Mouse (Mus musculus) liver, adult 2 months (tissue): ENCODE measurements around the gene Apoc3. TPM values are rescaled to one million over a fixed set of nuclear protein-coding genes. Genes with fewer than 3 reads are reported as not detected.

ENCODE experiments used
- DNase-seq: peaks from one replicate; pipeline ENCODE4 v3.0.0-alpha.2; 2011; ENCODE audit warnings: low read depth, low spot score; ENCODE audit errors: extremely low read depth
- H3K27ac ChIP-seq: fragments of 200-500 bp; replicated peaks from 2 replicates; pipeline ENCODE4 v1.5.1; 2012; ENCODE audit warnings: low read depth, mild to moderate bottlenecking, control low read depth, inconsistent platforms, low read length; ENCODE audit not compliant: insufficient read depth
- H3K27me3 ChIP-seq: fragments of 200-500 bp; 2 replicates; pipeline ENCODE4 v1.6.1; 2012; ENCODE audit warnings: mild to moderate bottlenecking, moderate library complexity, low read length, inconsistent platforms; ENCODE audit not compliant: control insufficient read depth, insufficient read depth
- H3K36me3 ChIP-seq: fragments of 200-500 bp; 2 replicates; pipeline ENCODE4 v1.6.1; 2012; ENCODE audit warnings: low read length, inconsistent platforms; ENCODE audit not compliant: control insufficient read depth, insufficient read depth
- H3K4me1 ChIP-seq: fragments of 200-500 bp; 2 replicates; pipeline ENCODE4 v1.6.1; 2011; ENCODE audit warnings: low read length; ENCODE audit not compliant: control insufficient read depth, insufficient read depth
- H3K4me3 ChIP-seq: fragments of 200-500 bp; 2 replicates; pipeline ENCODE4 v1.5.1; 2011; ENCODE audit warnings: low read depth, mild to moderate bottlenecking, control low read depth, low read length, moderate library complexity; ENCODE audit not compliant: insufficient read depth
- H3K79me2 ChIP-seq: fragments of 200-500 bp; 2 replicates; pipeline ENCODE4 v1.6.1; 2012; ENCODE audit warnings: inconsistent platforms, mild to moderate bottlenecking, low read length, moderate library complexity; ENCODE audit not compliant: control insufficient read depth, insufficient read depth
- H3K9ac ChIP-seq: fragments of 200-500 bp; 2 replicates; pipeline ENCODE4 v1.6.1; 2012; ENCODE audit warnings: low read depth, mild to moderate bottlenecking, control low read depth, inconsistent platforms, low read length
- CTCF ChIP-seq: fragments of 200-500 bp; IDR thresholded peaks from 2 replicates; pipeline ENCODE4 v1.5.1; 2011; ENCODE audit warnings: low read depth, low read length, control low read depth
- POLR2A ChIP-seq: fragments of 200-500 bp; IDR thresholded peaks from 2 replicates; pipeline ENCODE4 v1.6.1; 2011; ENCODE audit warnings: low read length, control low read depth; ENCODE audit not compliant: insufficient read depth; ENCODE audit errors: extremely low read depth
- WGBS: fragments of 180-500 bp; shearing (Covaris S2); methylation state at CpG from one replicate; pipeline ENCODE4 v1.1.7; 2018; 5-methylcytosine and 5-hydroxymethylcytosine counted together
- polyA plus RNA-seq: library from polyadenylated mRNA; depleted of rRNA; stranded (reverse); fragments of >200 nt; gene quantifications from 2 replicates; pipeline ENCODE4 v1.2.3, GENCODE M21; 2012; rRNA removed
- total RNA-seq: library from RNA; depleted of rRNA; stranded (reverse); fragments of >200 nt; gene quantifications from 2 replicates; pipeline ENCODE4 v1.2.3, GENCODE M21; 2014; rRNA removed

The Apoc3 gene
- total RNA-seq = 2,319 and 2,365 TPM in 2 replicates
- 8,710 and 9,739 TPM in 2 replicates for polyA plus RNA-seq

- H3K79me2 ChIP-seq = peaks cover 8% of the 10 kb centered on the region
- peaks cover 4% of the 10 kb centered on the region; the same call in 1 of the 2 replicates for H3K36me3 ChIP-seq
- no peak for DNase-seq
- peaks cover 15% of the 10 kb centered on the region for H3K4me1 ChIP-seq
- peak within 1 kb of the TSS; percentile 95 for H3K9ac ChIP-seq
- H3K27me3 ChIP-seq = no peaks in the 10 kb centered on the region
- H3K4me3 ChIP-seq = peak within 1 kb of the TSS; percentile 87
- H3K27ac ChIP-seq = peak within 1 kb of the TSS; percentile 97
- TF ChIP-seq POLR2A = no peak
- TF ChIP-seq CTCF = no peak
Observed at GRCm38 (mm10) chr9:46235596-46235648, at the start of gene Apoc3. Gene Apoc3, minus strand, starts transcription at chr9:46235636.

GRCm38 (mm10) chr9:46282631-46283436 lies 47.4 kb upstream of the Apoc3 start, which contains the start of gene Bud13:
Gene Bud13, plus strand, starts transcription at chr9:46283008.
- TF ChIP-seq POLR2A (peak; percentile 52; the same call in 1 of the 2 replicates), CTCF (0 out of 2 replicates have a peak, but pooled peaks have one; percentile 24)
- H3K27me3 ChIP-seq = no peaks in the 10 kb centered on the region
- peak within 1 kb of the TSS; percentile 22; the same call in 1 of the 2 replicates for H3K27ac ChIP-seq
- H3K79me2 ChIP-seq = no peaks in the 10 kb centered on the region
- H3K4me1 ChIP-seq = peaks cover 13% of the 10 kb centered on the region; the same call in 1 of the 2 replicates
- H3K9ac ChIP-seq = peak within 1 kb of the TSS; percentile 88
- peaks cover 43% of the 10 kb centered on the region for H3K36me3 ChIP-seq
- WGBS = 1% methylated on average over 55 of the region's 55 CpGs
- peak within 1 kb of the TSS; percentile 91 for H3K4me3 ChIP-seq
- DNase-seq = peak; percentile 78

- Histone ChIP-seq H3K4me3 (0 out of 2 replicates have a peak overlapping the region, but pooled peaks have one; percentile 11), H3K79me2 (no peaks in the 10 kb centered on the region), H3K4me1 (peaks cover 18% of the 10 kb centered on the region), H3K9ac (peak overlapping the region; percentile 21; the same call in 1 of the 2 replicates), H3K36me3 (peaks cover 50% of the 10 kb centered on the region), H3K27me3 (no peaks in the 10 kb centered on the region), H3K27ac (no peak overlapping the region)
- TF ChIP-seq POLR2A (no peak), CTCF (no peak)
- no peak for DNase-seq
- WGBS = 75% methylated on average over 9 of the region's 9 CpGs
Observed at GRCm38 (mm10) chr9:46274494-46274893, 39.1 kb upstream of the Apoc3 start.

- TF ChIP-seq CTCF = no peak; the same call in 1 of the 2 replicates
- TF ChIP-seq POLR2A = peak; percentile 53; the same call in 1 of the 2 replicates
- Histone ChIP-seq H3K27ac (peak within 1 kb of the TSS; percentile 88), H3K9ac (peak within 1 kb of the TSS; percentile 77), H3K4me1 (peaks cover 16% of the 10 kb centered on the region), H3K27me3 (no peaks in the 10 kb centered on the region), H3K4me3 (peak within 1 kb of the TSS; percentile 69), H3K79me2 (peaks cover 3% of the 10 kb centered on the region; the same call in 1 of the 2 replicates), H3K36me3 (peaks cover 43% of the 10 kb centered on the region)
- WGBS = 1% methylated on average over 45 of the region's 45 CpGs
- DNase-seq = peak; percentile 98
Observed at GRCm38 (mm10) chr9:46272677-46273454, 37.4 kb upstream of the Apoc3 start, which contains the start of gene Zpr1. Gene Zpr1, plus strand, starts transcription at chr9:46273064.

- Histone ChIP-seq H3K36me3 (peaks cover 35% of the 10 kb centered on the region), H3K9ac (peak overlapping the region; percentile 5), H3K4me1 (peaks cover 19% of the 10 kb centered on the region), H3K27me3 (no peaks in the 10 kb centered on the region), H3K27ac (peak overlapping the region; percentile 88), H3K4me3 (peak overlapping the region; percentile 63), H3K79me2 (peaks cover 3% of the 10 kb centered on the region; the same call in 1 of the 2 replicates)
- peak; percentile 91 for TF ChIP-seq POLR2A
- 0 out of 2 replicates have a peak, but pooled peaks have one; percentile 13 for TF ChIP-seq CTCF
- WGBS = 12% methylated on average over 9 of the region's 9 CpGs
- DNase-seq = peak; percentile 91
Observed at GRCm38 (mm10) chr9:46272070-46272469, 36.6 kb upstream of the Apoc3 start.
